Mouse (Mus musculus) skeletal muscle tissue, postnatal 0 days (tissue): ENCODE results near the gene Tlk2. TPM values are rescaled to one million over a fixed set of nuclear protein-coding genes. Genes with fewer than 3 reads are reported as not detected.

Source experiments
- polyA plus RNA-seq: library from polyadenylated mRNA; unstranded; fragments of >200 nt; fragmentation: Nextera tagmentation; extraction: Ambion mirVana; gene quantifications from 2 replicates; pipeline ENCODE4 v1.2.1, GENCODE M21; 2015

The Tlk2 gene
- 7.7 and 11.0 TPM in 2 replicates for polyA plus RNA-seq

DNA sequence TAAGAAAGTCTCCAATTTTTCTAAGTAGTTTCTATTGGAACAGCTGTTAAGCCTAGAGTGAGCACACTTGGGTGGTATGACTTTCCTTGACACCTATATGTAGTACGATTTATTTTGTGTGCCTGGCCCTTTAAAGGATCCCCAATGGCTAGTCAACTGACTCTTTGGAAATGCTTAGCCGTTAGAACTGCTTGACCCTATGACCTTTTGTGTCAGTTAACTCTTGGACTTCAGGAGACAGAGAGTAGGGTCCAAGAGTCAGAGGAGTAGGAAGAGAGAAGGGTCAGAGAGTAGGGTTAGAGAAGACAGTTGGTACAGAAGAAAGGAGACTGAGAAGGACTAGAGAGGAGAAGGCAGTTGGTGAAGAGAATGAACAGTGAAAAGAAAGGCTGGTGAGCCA, at the start of gene Tlk2:
Gene Tlk2 (plus strand): TSS at position 292 of the 400 bp plus-strand sequence.

DNA sequence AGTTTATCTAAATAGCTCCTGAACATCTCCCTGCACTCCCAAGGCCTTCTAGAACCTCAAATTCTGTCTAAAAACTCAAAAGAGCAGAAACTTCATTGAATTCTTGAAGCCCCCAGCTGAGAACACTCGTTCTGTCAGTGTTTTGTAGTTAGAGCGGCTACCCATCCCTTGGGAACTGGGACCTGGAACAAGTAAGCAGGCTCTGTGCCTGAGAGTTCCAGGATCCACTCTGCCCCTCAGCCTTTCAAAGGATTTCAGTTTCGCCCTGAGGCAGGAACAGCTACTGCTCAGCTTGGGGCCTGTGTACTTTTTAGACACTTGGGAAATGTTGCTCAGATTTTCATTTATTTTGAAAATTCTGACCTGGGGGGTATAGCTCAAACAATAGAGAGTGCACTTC, 32.0 kb upstream of the Tlk2 start, which contains the start of gene Gm10842:
Gene Gm10842 (plus strand): TSS at position 301 of the 400 bp plus-strand sequence.

DNA sequence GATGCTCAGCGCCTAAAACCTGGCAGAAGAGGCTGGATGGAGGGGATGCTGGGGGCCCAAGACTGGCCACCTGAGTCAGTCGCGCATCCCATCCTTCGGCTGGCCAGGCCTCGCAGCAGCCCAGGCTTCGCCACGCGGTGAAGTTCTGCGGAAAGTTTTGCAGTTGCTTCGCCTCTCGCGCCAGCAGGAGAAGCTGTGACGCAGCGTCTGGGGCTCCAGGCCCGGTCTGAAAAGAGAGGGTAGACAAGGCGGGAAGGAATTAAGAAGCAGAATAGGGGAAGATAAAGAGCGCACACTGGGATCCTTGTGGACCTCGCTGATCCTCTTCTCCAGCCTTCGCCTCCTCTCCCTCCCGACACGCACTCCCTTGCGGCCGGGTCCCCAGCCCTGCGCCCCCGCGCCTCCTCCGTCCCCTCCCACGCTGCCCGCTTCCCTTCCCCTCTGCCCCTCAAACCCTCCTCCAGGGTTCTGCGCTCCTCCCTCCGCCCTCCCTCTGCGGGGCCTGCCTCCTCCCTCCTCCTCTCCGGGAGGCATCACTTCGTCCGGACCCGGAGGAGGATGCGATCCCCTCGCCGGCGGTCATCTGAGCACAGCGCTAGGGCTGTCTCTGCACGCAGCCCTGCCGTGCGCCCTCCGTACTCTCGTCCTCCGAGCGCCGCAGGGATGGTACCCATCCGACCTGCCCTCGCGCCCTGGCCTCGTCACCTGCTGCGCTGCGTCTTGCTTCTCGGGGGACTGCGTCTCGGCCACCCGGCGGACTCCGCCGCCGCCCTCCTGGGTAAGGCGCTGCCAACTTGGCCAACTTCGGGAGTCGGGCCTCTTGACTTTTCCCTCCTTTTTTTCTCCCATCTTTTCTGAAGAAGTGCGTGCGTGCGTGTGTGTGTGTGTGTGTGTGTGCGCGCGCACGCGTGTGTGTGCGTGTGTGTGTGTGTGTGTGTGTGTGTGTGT, 113.8 kb downstream of the Tlk2 start, which contains the start of gene Mrc2:
Gene Mrc2 (plus strand): TSS at position 520 of the 948 bp plus-strand sequence.

Other genes with a start within 250 kb of the Tlk2 start
- gene Efcab3, start 115.2 kb upstream of the Tlk2 start, polyA plus RNA-seq = not detected in 2 replicates
- gene Mettl2, start 52.4 kb upstream of the Tlk2 start, polyA plus RNA-seq = 14.6 and 15.7 TPM in 2 replicates
- not detected in 2 replicates for gene Gm10842, start 31.9 kb upstream of the Tlk2 start, polyA plus RNA-seq
- 8.9 and 10.1 TPM in 2 replicates for gene Mrc2, start 113.8 kb downstream of the Tlk2 start, polyA plus RNA-seq